Mouse (Mus musculus): ENCODE data around the gene Ikzf3.

DNA sequence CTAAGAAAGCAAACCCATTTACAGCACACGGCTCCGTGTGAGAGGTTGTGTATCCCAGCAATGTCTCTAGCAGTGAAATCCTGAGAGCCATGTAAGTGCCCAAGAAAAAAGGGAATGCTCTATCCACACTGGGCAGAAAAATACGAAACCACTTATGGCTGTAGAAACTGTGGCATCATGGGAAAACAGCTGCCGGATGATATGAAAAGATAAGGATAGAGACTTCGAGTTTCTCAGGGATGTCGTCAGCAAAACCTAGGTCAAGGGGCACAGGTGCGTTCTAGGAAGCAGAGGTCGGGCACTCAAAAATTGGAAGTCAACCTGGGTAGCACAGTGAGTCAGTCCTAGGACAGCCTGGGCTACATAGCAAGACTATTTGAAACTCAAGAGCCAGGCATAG lies 43.5 kb upstream of the Ikzf3 start:
- TF ChIP-seq CTCF (IDR thresholded peaks at IDR 0.05) (no peak), EP300 (IDR thresholded peaks at IDR 0.05) (no peak)

All from lung, postnatal 0 days (tissue).